Mouse (Mus musculus): ENCODE data around the gene 1700030J22Rik. TPM values are rescaled to one million over a fixed set of nuclear protein-coding genes. Genes with fewer than 3 reads are reported as not detected.

The 1700030J22Rik gene
- polyA plus RNA-seq, 1 experiment from 2014 or later = 1.2 TPM

GRCm38 (mm10) chr8:116927880-116928279 lies 50.9 kb downstream of the 1700030J22Rik start:
- H3K36me3 ChIP-seq (ENCODE audit: control insufficient read depth, insufficient read depth, low read length) = peaks cover 72% of the 10 kb centered on the region
- H3K4me2 ChIP-seq (ENCODE audit: low read length) = no peak overlapping the region
- no peaks in the 10 kb centered on the region for H3K27me3 ChIP-seq (replicated peaks; ENCODE audit: control insufficient read depth, insufficient read depth, low read length)
- 83% methylated on average over 9 of the region's 9 CpGs for WGBS
- no peaks in the 10 kb centered on the region for H3K9me3 ChIP-seq (ENCODE audit: control insufficient read depth, low read length)
- DNase-seq (ENCODE audit: low spot score) (no peak), ATAC-seq (replicated peaks; ENCODE audit: low FRiP score, low TSS enrichment, low read depth) (no peak)
- H3K4me3 ChIP-seq (ENCODE audit: low read depth, low read length) = no peak overlapping the region
- H3K9ac ChIP-seq (ENCODE audit: low read length) = no peak overlapping the region
- no peak overlapping the region for H3K27ac ChIP-seq (ENCODE audit: low read depth)
- no peaks in the 10 kb centered on the region for H3K4me1 ChIP-seq (replicated peaks; ENCODE audit: control insufficient read depth, insufficient read depth, low read length)

GRCm38 (mm10) chr8:116923526-116923925 lies 55.2 kb downstream of the 1700030J22Rik start:
- Histone ChIP-seq H3K27ac (ENCODE audit: low read depth) (no peak overlapping the region), H3K4me1 (replicated peaks; ENCODE audit: control insufficient read depth, insufficient read depth, low read length) (peaks cover 11% of the 10 kb centered on the region; the same call in 1 of the 2 replicates), H3K36me3 (ENCODE audit: control insufficient read depth, insufficient read depth, low read length) (peaks cover 38% of the 10 kb centered on the region), H3K9ac (ENCODE audit: low read length) (no peak overlapping the region), H3K27me3 (replicated peaks; ENCODE audit: control insufficient read depth, insufficient read depth, low read length) (no peaks in the 10 kb centered on the region), H3K9me3 (ENCODE audit: control insufficient read depth, low read length) (no peaks in the 10 kb centered on the region), H3K4me3 (ENCODE audit: low read depth, low read length) (no peak overlapping the region), H3K4me2 (ENCODE audit: low read length) (no peak overlapping the region)
- ATAC-seq (replicated peaks; ENCODE audit: low FRiP score, low TSS enrichment, low read depth) = no peak
- no peak for DNase-seq (ENCODE audit: low spot score)
- 93% methylated on average over 8 of the region's 8 CpGs for WGBS

- no peaks in the 10 kb centered on the region for H3K27me3 ChIP-seq (replicated peaks; ENCODE audit: control insufficient read depth, insufficient read depth, low read length)
- peak overlapping the region; percentile 83 for H3K4me3 ChIP-seq (ENCODE audit: low read depth, low read length)
- no peak for DNase-seq (ENCODE audit: low spot score)
- H3K4me1 ChIP-seq (replicated peaks; ENCODE audit: control insufficient read depth, insufficient read depth, low read length) = peaks cover 11% of the 10 kb centered on the region; the same call in 1 of the 2 replicates
- ATAC-seq (replicated peaks; ENCODE audit: low FRiP score, low TSS enrichment, low read depth) = no peak
- H3K9me3 ChIP-seq (ENCODE audit: control insufficient read depth, low read length) = no peaks in the 10 kb centered on the region
- peak overlapping the region; percentile 71 for H3K4me2 ChIP-seq (ENCODE audit: low read length)
- peak overlapping the region; percentile 83 for H3K9ac ChIP-seq (ENCODE audit: low read length)
- H3K36me3 ChIP-seq (ENCODE audit: control insufficient read depth, insufficient read depth, low read length) = peaks cover 25% of the 10 kb centered on the region
- WGBS = 28% methylated on average over 17 of the region's 17 CpGs
- peak overlapping the region; percentile 84; the same call in 1 of the 2 replicates for H3K27ac ChIP-seq (ENCODE audit: low read depth)
Measured at GRCm38 (mm10) chr8:116922060-116922757, 56.5 kb downstream of the 1700030J22Rik start.

GRCm38 (mm10) chr8:116921337-116922059 lies 57.3 kb downstream of the 1700030J22Rik start, which contains the start of the genes Cmc2 and Cenpn:
TSS of gene Cmc2 (minus strand) at chr8:116921455.
TSS of gene Cenpn (plus strand) at chr8:116921730.
- peak; percentile 97 for ATAC-seq (replicated peaks; ENCODE audit: low FRiP score, low TSS enrichment, low read depth)
- no peaks in the 10 kb centered on the region for H3K9me3 ChIP-seq (ENCODE audit: control insufficient read depth, low read length)
- peak within 1 kb of the TSS; percentile 83 for H3K9ac ChIP-seq (ENCODE audit: low read length)
- peaks cover 18% of the 10 kb centered on the region for H3K36me3 ChIP-seq (ENCODE audit: control insufficient read depth, insufficient read depth, low read length)
- H3K4me1 ChIP-seq (replicated peaks; ENCODE audit: control insufficient read depth, insufficient read depth, low read length) = peaks cover 11% of the 10 kb centered on the region; the same call in 1 of the 2 replicates
- H3K4me3 ChIP-seq (ENCODE audit: low read depth, low read length) = peak within 1 kb of the TSS; percentile 83
- no peaks in the 10 kb centered on the region for H3K27me3 ChIP-seq (replicated peaks; ENCODE audit: control insufficient read depth, insufficient read depth, low read length)
- DNase-seq (ENCODE audit: low spot score) = peak; percentile 100
- H3K27ac ChIP-seq (ENCODE audit: low read depth) = peak within 1 kb of the TSS; percentile 84
- peak within 1 kb of the TSS; percentile 71 for H3K4me2 ChIP-seq (ENCODE audit: low read length)
- under 1% methylated on average over 57 of the region's 57 CpGs for WGBS

- ATAC-seq (replicated peaks; ENCODE audit: low FRiP score, low TSS enrichment, low read depth) (peak; percentile 63), DNase-seq (ENCODE audit: low spot score) (no peak)
- H3K4me3 ChIP-seq (ENCODE audit: low read depth, low read length) = peak overlapping the region; percentile 83
- peak overlapping the region; percentile 83 for H3K9ac ChIP-seq (ENCODE audit: low read length)
- under 1% methylated on average over 22 of the region's 22 CpGs for WGBS
- peak overlapping the region; percentile 71 for H3K4me2 ChIP-seq (ENCODE audit: low read length)
- peak overlapping the region; percentile 84 for H3K27ac ChIP-seq (ENCODE audit: low read depth)
- H3K4me1 ChIP-seq (replicated peaks; ENCODE audit: control insufficient read depth, insufficient read depth, low read length) = peaks cover 11% of the 10 kb centered on the region; the same call in 1 of the 2 replicates
- no peaks in the 10 kb centered on the region for H3K27me3 ChIP-seq (replicated peaks; ENCODE audit: control insufficient read depth, insufficient read depth, low read length)
- no peaks in the 10 kb centered on the region for H3K9me3 ChIP-seq (ENCODE audit: control insufficient read depth, low read length)
- peaks cover 13% of the 10 kb centered on the region for H3K36me3 ChIP-seq (ENCODE audit: control insufficient read depth, insufficient read depth, low read length)
Measured at GRCm38 (mm10) chr8:116921005-116921336, 57.8 kb downstream of the 1700030J22Rik start.

Other genes starting within 250 kb of the 1700030J22Rik start
- 5.9 and 7.2 TPM in 2 replicates for gene Cdyl2, start 246.0 kb downstream of the 1700030J22Rik start, polyA plus RNA-seq (2014; fragmentation: Nextera tagmentation; extraction: Ambion mirVana)
- 73.7 and 85.1 TPM in 2 replicates for gene Cmc2, start 57.5 kb downstream of the 1700030J22Rik start, polyA plus RNA-seq (2014; fragmentation: Nextera tagmentation; extraction: Ambion mirVana)
- gene Cenpn, start 57.2 kb downstream of the 1700030J22Rik start, polyA plus RNA-seq (2014; fragmentation: Nextera tagmentation; extraction: Ambion mirVana) = 38.4 and 39.2 TPM in 2 replicates
- gene Atmin, start 35.6 kb downstream of the 1700030J22Rik start, polyA plus RNA-seq (2014; fragmentation: Nextera tagmentation; extraction: Ambion mirVana) = 11.9 and 12.5 TPM in 2 replicates
- gene Gcsh, start 14.6 kb upstream of the 1700030J22Rik start, polyA plus RNA-seq (2014; fragmentation: Nextera tagmentation; extraction: Ambion mirVana) = 174 and 176 TPM in 2 replicates
- gene Pkd1l2, start 103.5 kb upstream of the 1700030J22Rik start, polyA plus RNA-seq (2014; fragmentation: Nextera tagmentation; extraction: Ambion mirVana) = not detected in 2 replicates
- 0.97 and 1.4 TPM in 2 replicates for gene Bco1, start 116.9 kb upstream of the 1700030J22Rik start, polyA plus RNA-seq (2014; fragmentation: Nextera tagmentation; extraction: Ambion mirVana)
- 2.8 and 3.0 TPM in 2 replicates for gene Gan, start 179.2 kb upstream of the 1700030J22Rik start, polyA plus RNA-seq (2014; fragmentation: Nextera tagmentation; extraction: Ambion mirVana)